Comparison of ENCODE assay signal across 19 mouse cellular contexts in genomic region chr4:120993025-120993424, GRCm38 (mm10). TPM values are rescaled to one million over a fixed set of nuclear protein-coding genes. Genes with fewer than 3 reads are reported as not detected.
DNase-seq lines count a peak whose midpoint lies in the region; ATAC-seq and TF ChIP-seq lines count a peak whose summit lies in the region.
"Had no signal": no experiment of that assay in that cellular context is flagged by ENCODE, and none has a peak within 500 bp of the region (broad histone marks: within the 10 kb centered on the region; RNA-seq: fewer than 3 reads in every experiment).

No protein-coding gene starts in this region.

- H3K27me3 ChIP-seq in kidney, adult 2 months (replicated peaks; ENCODE audit: control insufficient read depth, insufficient read depth, low read length) = no peaks in the 10 kb centered on the region
- H3K27me3 ChIP-seq in cerebellum, adult 2 months (ENCODE audit: control insufficient read depth, insufficient read depth, low read length) = no peaks in the 10 kb centered on the region
- H3K27me3 ChIP-seq: hindbrain, embryonic 12.5 days; limb, embryonic 15.5 days had no signal

- ATAC-seq in megakaryocyte progenitor cell, adult 5-6 weeks (replicated peaks; ENCODE audit: poor library complexity) = peak; percentile 88
- ATAC-seq: forebrain, embryonic 16.5 days; midbrain, embryonic 16.5 days had no signal

- TF ChIP-seq CTCF in kidney, adult 2 months (conservative IDR thresholded peaks at IDR 0.05; ENCODE audit: insufficient read depth, insufficient read length, low read depth, low read length) = no peak
- no peak for TF ChIP-seq CTCF in bone marrow macrophage, adult 2 months (IDR thresholded peaks at IDR 0.05; ENCODE audit: low read depth, low read length)
- no peak for TF ChIP-seq CTCF in cerebellum, adult 2 months (IDR thresholded peaks at IDR 0.05; ENCODE audit: borderline replicate concordance, insufficient read depth, low read depth, low read length)

- H3K36me3 ChIP-seq in kidney, adult 2 months (ENCODE audit: control insufficient read depth, insufficient read depth, low read length) = no peaks in the 10 kb centered on the region
- H3K36me3 ChIP-seq: hindbrain, embryonic 12.5 days; limb, embryonic 15.5 days had no signal

- no peak overlapping the region for H3K4me3 ChIP-seq in kidney, adult 2 months (ENCODE audit: insufficient read depth, low read depth, low read length)
- peak overlapping the region; percentile 26 for H3K4me3 ChIP-seq in bone marrow macrophage, adult 2 months (ENCODE audit: insufficient read depth, low read length)
- H3K4me3 ChIP-seq in cerebellum, adult 2 months (replicated peaks; ENCODE audit: insufficient read depth, low read depth, low read length) = no peak overlapping the region
- H3K4me3 ChIP-seq: hindbrain, embryonic 12.5 days; limb, embryonic 15.5 days had no signal

- H3K27ac ChIP-seq in kidney, adult 2 months (ENCODE audit: insufficient read depth, low read depth, low read length) = no peak overlapping the region
- peak overlapping the region; percentile 91 for H3K27ac ChIP-seq in bone marrow macrophage, adult 2 months (ENCODE audit: insufficient read depth, low read depth, low read length)
- H3K27ac ChIP-seq in cerebellum, adult 2 months (ENCODE audit: insufficient read depth, low read length) = no peak overlapping the region
- H3K27ac ChIP-seq: hindbrain, embryonic 12.5 days; limb, embryonic 15.5 days had no signal

- peaks cover 10% of the 10 kb centered on the region; the same call in 1 of the 2 replicates for H3K4me1 ChIP-seq in kidney, adult 2 months (ENCODE audit: control insufficient read depth, insufficient read depth, low read length)
- peaks cover 47% of the 10 kb centered on the region for H3K4me1 ChIP-seq in bone marrow macrophage, adult 2 months (ENCODE audit: control insufficient read depth, insufficient read depth, low read length)
- H3K4me1 ChIP-seq in cerebellum, adult 2 months (ENCODE audit: control insufficient read depth, insufficient read depth, low read length) = peaks cover 4% of the 10 kb centered on the region; the same call in 1 of the 2 replicates
- H3K4me1 ChIP-seq: hindbrain, embryonic 12.5 days had no signal

- no peak for TF ChIP-seq POLR2A in kidney, adult 2 months (IDR thresholded peaks at IDR 0.05; ENCODE audit: low read depth, low read length)
- TF ChIP-seq POLR2A in bone marrow macrophage, adult 2 months (IDR thresholded peaks at IDR 0.05; ENCODE audit: borderline replicate concordance, low read depth, low read length) = no peak
- TF ChIP-seq POLR2A in cerebellum, adult 2 months (IDR thresholded peaks at IDR 0.05; ENCODE audit: borderline replicate concordance, insufficient read depth, low read length) = no peak

- 62% methylated on average over 1 of the region's 1 CpGs for WGBS in kidney, adult 2 months
- WGBS in cerebellum, adult 2 months = 83% methylated on average over 1 of the region's 1 CpGs

- peak; percentile 28 for DNase-seq in kidney, adult 2 months
- no peak for DNase-seq in kidney, postnatal 10 days
- peak; percentile 62 for DNase-seq in lung, postnatal 25 days (ENCODE audit: low spot score)
- DNase-seq in lung, postnatal 10 days = no peak
- DNase-seq in cerebellum, adult 2 months = no peak
- DNase-seq in gastrocnemius, postnatal 10 days = no peak
- DNase-seq: cerebellum, adult 9-11 months; heart, postnatal 10 days; kidney, adult 8-10 months; kidney, postnatal 36 days; layer of hippocampus, postnatal 36 days; lung, embryonic 14.5 days; thymus, adult 2 months had no signal

RNA-seq across cellular contexts. Expression of gene Smap2, which starts 24.0 kb away (rescaled TPM):
- 20.5 and 27.3 TPM in 2 replicates for polyA plus RNA-seq in kidney, adult 2 months (2012; rRNA removed)
- polyA plus RNA-seq in bone marrow macrophage, adult 2 months (2012; ENCODE audit: insufficient read depth, insufficient read length, missing spikeins) = 137 and 139 TPM in 2 replicates
- total RNA-seq in megakaryocyte progenitor cell, adult 5-6 weeks (2015) = 46.0 and 53.8 TPM in 2 replicates
- 21.9 and 26.8 TPM in 2 replicates for total RNA-seq in megakaryocyte progenitor cell, adult 5-6 weeks (2017)
- polyA plus RNA-seq in cerebellum, adult 2 months (2012; rRNA removed) = 82.0 and 90.6 TPM in 2 replicates
- 10 to 100 TPM; 17.6 to 20.4 TPM for total RNA-seq in gastrocnemius, postnatal 10 days (2021)

RNA-seq across cellular contexts. Expression of gene Zfp69, which starts 41.5 kb away (rescaled TPM):
- polyA plus RNA-seq in kidney, adult 2 months (2012; rRNA removed) = 1.3 and 1.4 TPM in 2 replicates
- polyA plus RNA-seq in bone marrow macrophage, adult 2 months (2012; ENCODE audit: insufficient read depth, insufficient read length, missing spikeins) = 2.0 and 2.4 TPM in 2 replicates
- 2.1 and 3.0 TPM in 2 replicates for total RNA-seq in megakaryocyte progenitor cell, adult 5-6 weeks (2015)
- total RNA-seq in megakaryocyte progenitor cell, adult 5-6 weeks (2017) = 0.95 and 2.6 TPM in 2 replicates
- polyA plus RNA-seq in cerebellum, adult 2 months (2012; rRNA removed) = 1.9 and 3.1 TPM in 2 replicates
- total RNA-seq in gastrocnemius, postnatal 10 days (2021) = 1 to 10 TPM; 2.0 to 2.7 TPM

RNA-seq across cellular contexts. Expression of gene Col9a2, which starts 46.2 kb away (rescaled TPM):
- polyA plus RNA-seq in kidney, adult 2 months (2012; rRNA removed) = not detected in 2 replicates
- polyA plus RNA-seq in bone marrow macrophage, adult 2 months (2012; ENCODE audit: insufficient read depth, insufficient read length, missing spikeins) = not detected in 2 replicates
- total RNA-seq in megakaryocyte progenitor cell, adult 5-6 weeks (2015) = not detected in 2 replicates
- total RNA-seq in megakaryocyte progenitor cell, adult 5-6 weeks (2017) = not detected in 2 replicates
- polyA plus RNA-seq in cerebellum, adult 2 months (2012; rRNA removed) = 10.0 and 11.1 TPM in 2 replicates
- total RNA-seq in gastrocnemius, postnatal 10 days (2021) = 1 to 10 TPM; 1.5 to 2.1 TPM

Comparison
In these comparisons a context has a peak if more than half of its experiments do, and no peak if none do; other contexts are left out.
1. DNase-seq: peak in kidney, adult 2 months (single experiment) and lung, postnatal 25 days (single experiment); none in kidney, postnatal 10 days (single experiment), lung, postnatal 10 days (single experiment), cerebellum, adult 2 months (0 of 2) and gastrocnemius, postnatal 10 days (single experiment).
2. RNA of gene Col9a2, which starts 46.2 kb away (polyA plus RNA-seq): 10.0 to 11.1 TPM in cerebellum, adult 2 months; not detected in kidney, adult 2 months and not detected in bone marrow macrophage, adult 2 months; every median in the first group is over 10 times any median in the second.